Mouse (Mus musculus) heart, adult 8-10 months (tissue): Measurements from ENCODE around the gene Crtap. TPM values are rescaled to one million over a fixed set of nuclear protein-coding genes. Genes with fewer than 3 reads are reported as not detected.

Experiments used
- DNase-seq: peaks from one replicate; pipeline ENCODE4 v3.0.0; 2022; ENCODE audit warnings: low spot score
- total RNA-seq, 4 experiments: library from RNA; stranded (reverse); gene quantifications; 2 replicates each; pipeline ENCODE4 v1.2.4; 2022

Gene Crtap
- total RNA-seq, 4 experiments from 2014 or later = 30.3 to 34.3 (median 32.9) TPM

DNA sequence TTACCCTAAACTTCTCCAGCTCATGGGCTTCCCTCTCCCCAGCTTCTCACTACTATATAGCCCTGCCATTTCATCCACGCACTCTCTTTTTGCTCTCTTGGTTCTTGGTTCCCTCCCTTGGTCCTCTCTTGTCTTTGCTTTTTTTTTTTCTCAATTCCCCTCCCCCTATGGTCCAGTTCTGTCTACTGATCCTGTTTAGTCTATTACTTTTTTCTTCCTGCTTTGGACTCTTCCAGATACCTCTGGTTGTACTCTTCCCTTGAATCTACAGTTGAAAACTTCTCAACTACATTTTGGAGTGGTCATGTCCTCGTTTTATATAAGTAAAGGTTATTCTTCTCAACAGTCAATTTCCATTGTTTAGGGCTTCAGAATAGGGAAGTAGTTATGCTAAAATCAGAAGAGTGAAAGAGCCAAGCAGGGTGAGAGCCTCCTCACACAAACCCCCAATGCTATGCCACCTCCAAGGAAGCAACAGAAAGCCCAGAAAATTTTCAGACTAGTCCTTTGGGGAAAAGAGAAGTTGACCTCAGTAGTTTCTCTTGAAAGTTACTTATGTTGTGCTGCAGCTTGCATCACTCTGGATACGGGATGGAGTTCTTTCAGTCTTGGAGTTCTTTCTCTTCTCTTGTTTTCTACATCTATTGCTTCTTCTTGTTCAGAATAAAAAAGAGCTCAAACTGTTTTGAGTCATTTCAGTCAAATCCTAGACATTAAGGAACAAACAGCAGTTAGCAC lies 64.3 kb downstream of the Crtap start:
- DNase-seq = no peak

Other genes starting within 250 kb of the Crtap start
- gene Bcl2a1c, start 60.5 kb downstream of the Crtap start, total RNA-seq = not detected
- 10 to 100 TPM; 13.4 to 15.8 (median 14.8) TPM for gene Glb1, start 10.4 kb upstream of the Crtap start, total RNA-seq
- gene Tmppe, start 10.4 kb upstream of the Crtap start, total RNA-seq = 1 to 10 TPM; 3.1 to 4.7 (median 4.1) TPM
- gene Ccr4, start 114.2 kb upstream of the Crtap start, total RNA-seq = not detected
- not detected for gene C130032M10Rik, start 125.0 kb upstream of the Crtap start, total RNA-seq
- not detected for gene Trim71, start 173.7 kb upstream of the Crtap start, total RNA-seq
- gene Cnot10, start 249.5 kb upstream of the Crtap start, total RNA-seq = 10 to 100 TPM; 21.2 to 22.9 (median 21.8) TPM